Mouse (Mus musculus): ENCODE results near the gene Rmnd5a.

- TF ChIP-seq CTCF (IDR thresholded peaks at IDR 0.05; ENCODE audit: borderline replicate concordance, insufficient read depth, low read length) (no peak), POLR2A (IDR thresholded peaks at IDR 0.05; ENCODE audit: low read depth, low read length) (no peak)
Measured at GRCm38 (mm10) chr6:71369416-71369815, 71.0 kb downstream of the Rmnd5a start.

Data from embryonic fibroblast, embryonic 13.5 days (primary cell).